Mouse (Mus musculus): ENCODE data around the gene Nek4.

Gene Nek4

GRCm38 (mm10) chr14:30960366-30960765 is 9.2 kb downstream of the Nek4 start:
- DNase-seq (ENCODE audit: low spot score) = no peak

- DNase-seq (ENCODE audit: low spot score) = peak; percentile 69
Measured at GRCm38 (mm10) chr14:30974204-30974603, 23.0 kb downstream of the Nek4 start.

- no peak for DNase-seq (ENCODE audit: low spot score)
Measured at GRCm38 (mm10) chr14:30976222-30976621, 25.0 kb downstream of the Nek4 start.

- no peak for DNase-seq (ENCODE audit: low spot score)
Measured at GRCm38 (mm10) chr14:30996417-30996816, 45.2 kb downstream of the Nek4 start.

GRCm38 (mm10) chr14:31000356-31000755 is 49.2 kb downstream of the Nek4 start:
- DNase-seq (ENCODE audit: low spot score) = no peak

- DNase-seq (ENCODE audit: low spot score) = peak; percentile 23
Measured at GRCm38 (mm10) chr14:31000816-31001306, 49.7 kb downstream of the Nek4 start.

DNA sequence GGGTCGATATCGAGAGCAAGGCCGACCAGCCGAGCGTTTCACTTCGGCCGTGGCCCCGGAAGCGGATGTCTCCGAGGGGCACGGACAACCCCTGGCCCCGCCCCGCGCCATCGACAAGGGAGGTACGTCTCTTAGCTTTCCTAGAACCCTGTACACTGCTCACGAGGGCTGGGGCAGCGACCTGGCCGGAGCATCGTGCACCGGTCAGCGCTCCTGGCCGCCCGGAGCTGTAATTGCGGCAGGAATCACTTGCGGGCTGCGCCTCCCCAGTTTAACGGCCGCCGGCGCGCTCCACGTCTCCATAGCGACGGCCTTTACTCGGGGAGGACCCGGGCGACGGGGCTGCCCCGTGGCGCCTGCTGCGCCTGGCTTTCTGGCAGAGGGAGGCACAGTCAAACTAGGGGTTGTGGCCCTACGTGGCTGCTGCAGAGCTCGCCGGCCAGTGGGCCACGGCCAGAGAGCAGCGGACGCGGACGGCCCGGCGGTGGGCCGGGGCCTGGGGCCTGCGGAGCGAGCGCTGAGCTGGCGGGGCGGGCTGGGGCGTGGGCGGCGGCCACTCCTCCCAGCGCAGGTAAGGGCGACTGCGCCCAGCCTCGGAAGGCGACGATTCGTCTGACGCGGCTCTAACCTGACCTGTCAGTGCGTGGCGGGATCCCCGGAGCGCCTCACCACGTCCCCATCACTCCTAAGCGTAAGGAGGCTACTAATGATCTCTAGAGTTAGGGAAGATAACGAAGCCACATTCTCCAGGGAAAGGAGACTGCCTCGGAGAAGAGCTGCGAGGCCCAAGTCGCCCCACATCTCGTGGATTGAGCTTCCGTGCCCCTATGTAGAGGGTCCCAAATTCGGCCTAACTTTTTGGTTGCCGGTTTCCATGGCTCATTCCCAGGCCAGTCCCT is 50.4 kb downstream of the Nek4 start, which contains the start of the genes Glt8d1 and Spcs1:
Gene Glt8d1, plus strand, starts transcription at position 94 of the 899 bp plus-strand sequence.
Gene Spcs1, minus strand, starts transcription at position 366 of the 899 bp plus-strand sequence.
- peak; percentile 71 for DNase-seq (ENCODE audit: low spot score)

GRCm38 (mm10) chr14:31004527-31004926 is 53.4 kb downstream of the Nek4 start:
- no peak for DNase-seq (ENCODE audit: low spot score)

DNA sequence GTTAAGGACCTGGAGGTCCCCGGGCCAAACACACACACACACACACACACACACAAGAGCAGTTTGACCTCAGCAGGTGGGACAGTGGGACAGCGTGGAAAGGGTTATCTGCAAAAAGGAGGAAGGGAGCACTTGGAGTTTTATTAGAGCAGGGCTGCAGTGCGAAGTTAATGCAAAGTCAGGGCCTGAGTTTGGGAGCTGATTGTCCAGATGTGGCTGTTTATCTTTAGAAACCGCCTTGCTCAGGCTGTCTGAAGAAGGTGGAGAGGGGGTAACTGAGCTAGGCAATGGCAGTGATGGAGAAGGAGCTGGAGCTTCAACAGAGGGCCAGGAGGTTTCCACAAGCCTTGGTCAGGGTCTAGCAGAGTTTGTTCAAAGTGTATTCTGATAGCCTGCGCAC is 55.6 kb downstream of the Nek4 start:
- no peak for DNase-seq (ENCODE audit: low spot score)

DNA sequence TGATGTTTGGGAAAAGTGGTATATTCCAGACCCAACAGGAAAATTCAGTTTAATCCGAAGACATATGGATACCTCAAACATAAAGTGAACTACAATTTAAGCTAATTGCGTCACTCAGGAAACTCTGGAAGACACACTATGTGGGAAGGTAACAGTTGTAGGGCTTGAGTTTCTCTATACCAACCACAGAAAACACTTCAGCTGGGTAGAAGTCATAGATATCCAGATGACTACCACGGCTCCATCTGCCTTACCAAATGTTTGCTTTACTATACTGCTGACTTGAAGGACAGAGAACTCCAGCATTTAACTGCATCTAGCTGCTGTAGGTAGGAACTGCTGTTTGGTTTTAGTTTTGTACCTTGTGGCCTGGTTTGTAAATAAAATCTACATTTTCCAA is 60.4 kb downstream of the Nek4 start:
- no peak for DNase-seq (ENCODE audit: low spot score)

GRCm38 (mm10) chr14:31013928-31014327 is 62.8 kb downstream of the Nek4 start:
- DNase-seq (ENCODE audit: low spot score) = no peak

DNA sequence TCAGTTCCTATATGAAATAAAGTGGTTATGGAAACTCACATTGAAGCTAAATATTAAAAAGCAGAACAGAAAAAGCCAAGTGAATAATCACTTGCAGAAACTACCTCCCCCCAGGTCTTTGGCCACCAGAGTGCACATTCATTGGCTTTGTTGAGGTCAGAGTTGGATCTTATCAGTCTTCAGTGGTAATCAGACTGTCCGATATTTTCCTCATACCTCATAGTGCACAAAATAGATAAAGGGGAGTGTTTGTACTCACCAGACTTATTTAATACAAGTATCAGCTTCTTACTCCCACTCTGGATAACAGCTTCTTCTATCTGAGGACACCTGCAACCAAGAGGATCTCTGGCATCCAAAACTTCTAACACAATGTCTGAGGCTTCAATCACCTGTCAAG is 64.9 kb downstream of the Nek4 start:
- no peak for DNase-seq (ENCODE audit: low spot score)

DNA sequence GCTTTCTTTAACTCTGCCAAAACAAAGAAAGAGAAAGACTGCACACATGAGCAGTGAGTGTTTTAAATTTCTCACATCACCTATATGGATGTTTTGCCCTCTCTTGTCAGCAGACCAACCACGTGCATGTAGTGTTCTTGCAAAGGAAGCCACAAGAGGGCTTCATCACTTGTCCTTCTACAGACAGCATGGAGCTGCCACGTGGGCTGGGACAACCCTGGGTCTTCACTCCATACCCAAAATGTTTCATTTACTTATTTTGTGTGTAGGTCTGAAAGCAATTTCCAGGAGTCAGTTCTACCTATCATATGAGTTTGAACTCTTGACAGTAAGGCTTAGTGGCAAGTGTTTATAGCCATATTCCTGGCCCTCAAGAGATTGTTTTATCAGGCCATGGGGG is 66.7 kb downstream of the Nek4 start:
- peak; percentile 57 for DNase-seq (ENCODE audit: low spot score)

DNA sequence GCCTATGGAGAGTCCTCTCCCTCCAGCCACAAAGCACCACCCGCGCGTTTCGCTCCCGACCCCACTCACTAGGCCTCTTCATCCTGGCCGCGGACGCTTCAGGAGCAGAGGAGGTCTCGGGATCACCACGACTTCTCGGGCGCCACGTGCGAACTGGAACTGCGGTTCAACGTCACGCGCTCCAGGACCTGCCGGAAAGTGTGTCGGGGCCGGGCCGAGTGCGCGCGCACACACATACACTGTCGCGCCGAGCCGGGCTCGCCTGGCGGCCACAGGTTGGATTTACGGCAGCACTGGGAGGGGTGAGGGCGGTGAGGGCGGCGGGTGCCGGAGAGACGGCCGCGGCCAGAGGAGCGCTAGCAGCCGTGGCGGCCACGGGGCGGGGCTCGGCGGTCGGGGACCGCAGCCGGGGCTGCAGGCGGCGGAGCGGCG is 67.7 kb downstream of the Nek4 start, which contains the start of the genes Pbrm1 and Gnl3:
Gene Pbrm1, plus strand, starts transcription at position 279 of the 432 bp plus-strand sequence.
Gene Gnl3, minus strand, starts transcription at position 293 of the 432 bp plus-strand sequence.
- peak; percentile 87 for DNase-seq (ENCODE audit: low spot score)

GRCm38 (mm10) chr14:31019331-31020205 is 68.4 kb downstream of the Nek4 start:
- DNase-seq (ENCODE audit: low spot score) = peak; percentile 62

DNA sequence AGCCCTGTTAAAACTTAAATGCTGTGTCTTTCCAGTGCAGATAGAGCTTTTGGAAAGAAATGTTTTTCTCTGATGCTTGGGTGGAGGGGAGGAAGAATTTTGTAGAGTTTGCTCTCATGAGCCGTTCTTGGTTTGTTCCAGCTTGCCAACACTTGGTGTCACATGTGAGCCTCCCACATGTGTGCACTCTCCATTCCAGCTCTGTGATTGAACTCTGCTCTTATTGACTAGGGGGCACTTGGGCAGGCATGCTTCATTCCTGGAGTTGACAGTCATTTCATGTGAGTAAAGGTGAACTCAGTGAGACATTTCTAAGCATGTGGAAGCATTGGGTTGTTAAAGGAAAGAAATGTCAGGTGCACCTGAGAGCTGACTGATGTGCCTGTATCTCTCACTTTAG is 71.4 kb downstream of the Nek4 start:
- DNase-seq (ENCODE audit: low spot score) = peak; percentile 60

DNA sequence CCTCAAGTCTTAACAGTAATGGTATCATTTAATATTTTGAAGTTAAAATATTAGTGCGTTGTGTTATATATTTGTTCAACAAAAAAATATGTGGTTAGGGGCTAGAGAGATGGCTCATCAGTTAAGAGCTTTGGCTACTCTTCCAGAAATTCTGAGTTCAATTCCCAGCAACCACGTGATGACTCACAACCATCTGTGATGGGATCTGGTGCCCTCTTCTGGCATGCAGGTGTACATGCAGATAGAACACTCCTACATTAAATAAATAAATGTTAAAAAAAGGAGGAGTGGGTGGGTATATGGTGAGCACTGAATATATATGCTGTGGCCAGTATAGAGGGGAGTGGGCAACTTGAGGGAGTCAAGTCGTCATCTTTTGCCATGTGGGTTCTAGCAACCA is 74.6 kb downstream of the Nek4 start:
- DNase-seq (ENCODE audit: low spot score) = no peak

All from adipocyte (in vitro differentiated cells).